Mouse (Mus musculus) heart, adult 2 months (tissue): ENCODE measurements around the gene Macrod2.

Source experiments
- CTCF ChIP-seq: fragments of 200-600 bp; IDR thresholded peaks from 2 replicates; pipeline ENCODE4 v1.8.1; 2022; ENCODE audit warnings: antibody characterized with exemption, mild to moderate bottlenecking, moderate library complexity
- EP300 ChIP-seq: fragments of 200-500 bp; IDR thresholded peaks from 2 replicates; pipeline ENCODE4 v1.6.1; 2011; ENCODE audit warnings: low read depth, low read length, control low read depth; ENCODE audit not compliant: insufficient read depth

GRCm38 (mm10) chr2:142410124-142410523 lies 2015.0 kb downstream of the Macrod2 start:
- TF ChIP-seq CTCF (no peak), EP300 (no peak)
